Mouse (Mus musculus) thymus, adult 18-20 months (tissue): Measurements from ENCODE around the gene Stk11ip.

Experiments
- DNase-seq, 2 experiments: peaks; one replicate each; pipeline ENCODE4 v3.0.0; 2022; ENCODE audit warnings: mixed read lengths in 2 of 2

The Stk11ip gene

DNA sequence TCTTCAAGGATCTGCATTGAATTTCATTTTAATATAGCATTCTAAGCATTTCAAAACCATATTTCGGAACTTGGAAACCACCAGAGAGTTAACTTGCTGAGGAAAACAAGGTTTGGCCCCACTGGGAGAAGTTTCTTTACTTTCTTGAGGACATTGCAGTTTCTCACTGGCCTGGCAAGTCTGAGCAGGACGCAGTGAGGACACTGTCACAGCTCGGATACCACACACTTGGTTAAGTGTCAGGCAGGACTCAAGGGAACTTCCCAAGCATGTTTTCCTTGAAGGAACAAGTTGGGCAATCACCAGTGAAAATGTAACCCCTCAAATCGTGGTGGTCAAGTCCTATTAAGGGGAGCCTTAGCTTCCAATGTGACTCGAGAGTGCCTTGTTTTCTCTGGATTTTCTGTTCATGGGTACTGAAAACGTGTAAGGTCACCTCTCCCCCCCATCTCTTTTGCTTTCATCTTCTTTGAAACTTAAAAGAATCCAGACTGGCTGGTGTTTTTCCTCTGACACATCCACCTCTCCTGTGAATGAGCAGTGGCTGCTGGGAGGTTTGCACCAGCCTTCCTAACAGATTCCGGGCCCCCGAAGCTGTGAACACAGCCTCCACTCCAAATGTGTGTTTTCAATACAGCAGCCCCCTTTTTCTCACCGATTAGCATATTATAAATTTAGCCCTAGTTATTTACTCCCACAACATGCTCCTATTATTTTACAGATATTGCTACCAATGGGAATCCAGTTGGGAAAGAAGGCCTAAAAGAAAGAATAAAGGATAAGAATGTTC is 16.9 kb upstream of the Stk11ip start:
- no peak for DNase-seq

DNA sequence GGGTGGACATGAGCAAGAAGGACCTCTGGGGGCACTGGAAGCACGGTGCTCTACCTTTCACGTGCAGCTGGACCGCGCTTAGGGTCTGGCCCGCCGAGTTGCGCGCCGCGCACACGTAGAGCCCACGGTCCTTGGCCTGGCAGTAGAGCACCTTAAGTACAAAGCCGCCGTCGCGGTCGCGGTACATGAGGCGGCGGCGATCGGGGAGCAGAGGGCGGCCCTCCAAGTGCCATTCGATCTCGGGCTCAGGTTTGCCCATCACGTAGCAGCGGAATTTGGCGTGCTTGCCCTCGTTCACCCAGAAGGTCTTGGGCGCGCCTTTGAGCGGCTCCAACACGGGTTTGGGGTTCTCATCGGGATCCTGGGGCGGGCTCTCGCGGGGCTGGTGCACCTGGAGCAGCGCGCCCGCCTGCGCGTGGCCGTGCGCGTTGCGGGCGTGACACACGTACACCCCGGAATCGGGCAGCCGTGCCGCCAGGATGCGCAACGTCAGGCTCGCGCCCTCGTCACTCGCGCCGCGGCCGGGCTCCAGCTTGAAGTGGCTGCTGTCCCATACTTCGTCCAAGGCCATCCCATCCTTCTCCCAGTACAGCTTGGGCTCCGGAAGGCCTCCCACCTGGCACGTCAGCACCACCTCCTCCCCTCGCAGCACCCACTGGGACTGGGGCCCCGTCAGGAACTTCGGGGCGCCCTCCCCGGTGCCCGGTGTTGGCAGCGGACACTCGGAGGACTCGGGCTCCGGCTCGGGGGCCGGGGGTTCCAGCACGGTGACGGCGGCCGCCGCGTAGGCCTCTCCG is 16.0 kb upstream of the Stk11ip start:
- peak in 1 of 2 experiments; percentile 28 for DNase-seq

DNA sequence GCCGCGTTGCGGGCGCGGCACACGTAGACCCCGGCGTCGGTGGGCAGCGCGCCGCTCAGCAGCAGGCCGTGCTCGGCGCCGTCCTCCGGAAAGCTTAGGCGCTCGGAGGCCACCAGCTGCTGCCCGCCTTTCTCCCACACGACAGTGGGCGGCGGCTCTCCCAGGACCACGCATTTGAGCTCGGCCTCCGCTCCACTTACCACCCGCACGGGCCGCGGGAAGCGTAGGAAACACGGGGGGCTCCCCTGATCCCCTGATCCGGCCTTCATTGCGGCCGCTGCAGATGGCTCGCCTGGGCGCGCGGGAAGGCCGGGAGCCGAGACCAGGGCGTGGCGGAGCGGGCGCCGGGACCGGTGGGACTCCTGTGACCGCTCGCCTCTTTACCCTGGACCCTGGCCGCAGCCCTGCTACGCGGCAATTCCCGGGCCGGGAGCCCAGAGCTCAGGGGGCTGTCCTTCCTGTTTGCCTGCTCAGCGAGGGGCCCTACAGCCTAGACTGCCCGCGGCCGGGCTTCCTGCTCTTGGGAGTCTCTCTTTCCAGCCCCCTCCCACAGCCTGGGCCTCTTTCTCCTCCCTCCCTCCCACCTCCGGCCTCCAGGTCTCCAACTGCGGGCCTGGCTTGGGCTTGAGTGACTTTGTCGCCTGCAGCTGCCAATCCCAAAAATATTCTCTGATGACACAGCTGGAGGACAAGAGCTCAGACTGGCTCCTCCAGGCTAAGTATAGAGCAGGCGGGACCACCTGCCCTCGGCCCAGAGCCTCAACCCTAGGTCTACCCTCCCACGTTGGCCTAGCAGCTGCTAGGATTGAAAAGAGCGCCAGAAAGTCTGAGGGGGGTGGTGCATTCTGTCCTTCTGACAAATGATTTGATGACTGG is 15.1 kb upstream of the Stk11ip start, which contains the start of gene Obsl1:
Gene Obsl1 (minus strand): TSS at position 497 of the 876 bp plus-strand sequence.
- DNase-seq: no peak

DNA sequence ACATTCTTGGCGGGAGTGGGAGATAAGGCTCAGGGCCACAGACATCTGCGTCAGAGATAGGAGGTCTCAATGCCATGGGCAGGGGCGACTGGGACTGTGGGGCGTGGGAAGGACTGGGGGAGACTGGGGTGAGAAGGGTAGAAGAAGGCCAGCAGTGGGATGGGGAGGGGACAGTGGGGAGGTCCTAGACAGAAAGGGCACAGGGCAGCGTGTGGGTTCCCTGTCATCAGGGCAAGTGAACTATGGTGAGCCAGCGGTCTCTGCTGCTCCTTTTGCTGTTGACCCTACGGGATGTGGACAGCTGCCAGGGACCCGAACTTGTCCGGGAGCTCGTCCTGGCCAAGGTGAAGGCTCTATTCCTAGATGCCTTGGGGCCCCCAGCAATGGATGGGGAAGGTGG is 14.3 kb upstream of the Stk11ip start, which contains the start of gene Inha:
Gene Inha (plus strand): TSS at position 72 of the 400 bp plus-strand sequence.
- no peak for DNase-seq

DNA sequence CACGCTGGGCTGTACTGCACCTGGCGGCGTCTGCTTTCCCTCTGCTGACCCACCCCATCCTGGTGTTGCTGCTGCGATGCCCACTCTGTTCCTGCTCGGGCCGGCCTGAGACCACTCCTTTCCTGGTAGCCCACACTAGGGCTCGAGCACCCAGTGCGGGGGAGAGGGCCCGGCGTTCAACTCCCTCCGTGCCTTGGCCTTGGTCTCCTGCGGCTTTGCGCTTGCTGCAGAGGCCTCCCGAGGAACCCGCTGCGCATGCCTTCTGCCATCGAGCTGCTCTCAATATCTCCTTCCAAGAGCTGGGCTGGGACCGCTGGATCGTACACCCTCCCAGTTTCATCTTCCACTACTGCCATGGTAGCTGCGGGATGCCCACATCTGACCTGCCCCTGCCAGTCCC is 11.7 kb upstream of the Stk11ip start:
- DNase-seq: no peak

DNA sequence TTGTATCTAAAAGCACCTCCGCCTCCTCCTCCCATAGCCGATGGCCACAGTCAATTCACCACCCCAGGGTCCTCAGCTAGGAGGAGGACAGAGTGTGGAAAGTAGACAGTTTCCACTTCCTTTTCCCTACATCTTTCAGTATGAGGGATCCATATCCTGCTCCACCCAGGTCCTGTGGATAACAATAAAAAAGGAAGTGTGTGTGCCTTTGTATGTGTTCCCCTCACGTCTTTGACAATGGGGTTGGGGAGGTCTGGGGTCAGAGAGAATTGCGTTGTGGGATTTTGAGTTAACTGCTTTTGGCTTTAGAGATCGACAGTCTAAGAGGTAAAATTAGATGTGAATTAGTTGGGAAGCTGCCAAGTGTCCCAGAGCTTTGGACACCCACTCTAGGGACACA is 11.2 kb upstream of the Stk11ip start:
- no peak for DNase-seq

DNA sequence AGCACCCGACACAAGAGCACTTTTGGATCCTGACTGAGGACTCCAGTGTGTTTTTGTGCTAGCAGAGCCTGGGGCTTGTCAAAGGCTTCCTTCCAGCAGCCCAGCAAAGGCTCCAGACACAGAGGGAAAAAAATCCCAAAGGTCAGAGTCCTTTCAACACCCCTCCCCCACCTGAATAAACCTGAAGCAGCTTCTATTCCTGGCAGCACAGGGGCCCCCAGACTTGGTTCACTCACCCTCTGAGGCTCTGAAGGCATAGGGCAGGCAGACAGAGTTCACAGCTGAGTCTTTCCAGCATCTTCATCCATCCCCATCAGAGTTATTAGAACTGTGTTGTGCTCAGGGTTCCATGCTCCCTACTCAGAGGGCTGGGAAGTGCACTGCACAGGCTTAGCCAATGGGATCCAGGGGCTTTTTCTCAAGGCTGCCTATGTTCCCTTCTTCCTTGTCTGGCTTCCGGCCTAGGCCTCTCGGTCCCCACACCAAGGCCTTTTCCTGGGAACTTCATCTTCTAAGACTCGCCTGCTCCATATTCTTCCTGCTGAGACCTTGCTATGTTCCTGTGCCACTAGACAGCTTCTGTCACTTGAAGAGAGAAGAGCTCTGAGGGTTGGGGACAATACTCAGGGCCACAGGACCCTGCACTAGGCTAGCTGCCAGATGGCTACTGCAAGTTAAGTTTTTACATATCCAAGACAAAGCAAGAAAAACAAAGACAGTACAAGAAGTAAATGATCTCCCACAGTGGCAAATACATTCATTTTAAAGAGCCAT is 9.7 kb upstream of the Stk11ip start:
- no peak for DNase-seq

DNA sequence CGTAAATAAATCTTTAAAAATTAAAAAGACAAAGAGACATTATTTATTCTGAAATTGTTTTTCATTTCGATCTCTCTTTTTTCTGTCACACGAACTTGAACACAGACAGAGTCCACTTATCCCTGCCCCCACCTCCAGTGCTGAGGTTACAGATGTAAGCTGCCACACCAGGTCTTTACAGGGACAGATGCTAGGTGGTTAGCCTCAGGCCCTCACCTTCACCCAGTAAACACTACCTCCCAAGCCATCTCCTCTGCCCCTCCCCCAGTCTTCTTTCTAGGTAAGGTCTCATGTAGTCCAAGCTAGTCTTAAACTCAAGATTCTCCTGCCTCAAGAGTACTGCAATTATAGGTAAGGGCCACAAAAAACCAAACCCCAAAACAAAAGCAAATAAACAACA is 8.8 kb upstream of the Stk11ip start:
- DNase-seq: no peak

DNA sequence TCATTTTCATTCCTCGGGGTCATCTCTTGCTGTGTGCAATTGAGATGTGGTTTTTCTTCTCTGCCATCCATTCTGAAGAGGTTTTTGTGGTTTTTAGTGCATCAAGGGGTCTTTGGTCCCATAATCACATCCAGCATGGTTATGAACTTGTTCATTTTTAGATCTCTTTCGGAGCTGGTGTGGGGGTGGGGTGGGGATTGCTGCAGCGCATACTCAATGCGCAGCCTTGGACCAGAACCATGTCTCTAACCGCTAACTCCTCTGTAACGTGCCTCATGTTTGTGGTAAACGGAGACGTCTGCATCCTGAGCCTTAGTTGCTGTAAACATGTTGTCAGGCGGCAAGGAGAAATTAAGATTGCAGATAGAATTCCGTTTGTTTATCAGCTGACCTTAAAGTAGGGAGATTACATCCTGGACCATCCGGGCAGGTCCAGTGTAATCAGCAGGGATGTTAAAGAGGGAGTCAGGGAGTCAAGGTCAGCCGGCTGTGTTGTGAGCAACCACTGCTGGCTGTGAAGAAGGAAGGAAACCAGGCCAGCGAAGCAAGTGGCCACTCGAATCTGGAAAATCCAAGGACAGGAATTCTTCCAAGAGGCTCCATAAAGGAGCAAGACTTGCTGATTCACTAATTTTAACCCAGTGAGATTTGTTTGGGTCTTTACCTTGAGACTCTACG is 4.5 kb upstream of the Stk11ip start:
- DNase-seq: no peak

DNA sequence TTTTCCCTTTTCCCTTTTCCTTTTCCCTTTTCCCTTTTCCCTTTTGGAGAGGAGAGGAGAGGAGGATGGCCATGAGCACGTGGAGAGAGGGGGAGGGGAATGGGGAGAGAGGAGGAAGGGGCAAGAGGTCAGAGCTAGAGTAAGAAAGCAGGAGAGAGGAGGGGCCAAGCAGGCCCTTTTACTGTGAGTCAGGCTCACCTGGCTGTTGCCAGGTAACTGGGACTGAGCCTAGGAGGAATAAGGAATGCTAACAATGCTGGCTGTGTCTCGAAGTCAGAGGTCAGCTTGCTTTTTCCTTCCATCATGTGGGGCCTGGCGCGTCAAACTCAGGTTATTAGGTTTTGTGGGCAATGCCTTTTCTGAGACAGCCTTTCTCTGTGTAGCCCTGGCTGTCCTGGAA is 3.3 kb upstream of the Stk11ip start:
- no peak for DNase-seq

DNA sequence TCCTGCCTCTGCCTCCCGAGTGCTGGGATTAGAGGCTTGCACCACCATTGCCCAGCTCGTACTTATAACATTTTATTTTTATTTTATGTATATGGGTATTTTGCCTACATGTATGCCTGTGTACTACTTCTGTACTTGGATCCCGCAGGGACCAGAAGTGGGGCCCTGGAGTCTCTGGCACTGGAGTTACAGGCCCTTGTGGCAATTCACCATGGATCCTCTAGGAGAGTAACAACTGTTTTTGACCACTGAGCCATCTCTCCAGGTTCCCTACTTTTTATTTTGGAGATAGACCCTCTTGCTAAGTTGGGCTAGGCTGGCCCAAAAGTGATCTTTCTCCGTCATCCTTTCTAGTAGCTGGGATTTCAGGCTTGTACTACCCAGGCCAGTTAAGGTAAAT is 2.9 kb upstream of the Stk11ip start:
- no peak for DNase-seq

DNA sequence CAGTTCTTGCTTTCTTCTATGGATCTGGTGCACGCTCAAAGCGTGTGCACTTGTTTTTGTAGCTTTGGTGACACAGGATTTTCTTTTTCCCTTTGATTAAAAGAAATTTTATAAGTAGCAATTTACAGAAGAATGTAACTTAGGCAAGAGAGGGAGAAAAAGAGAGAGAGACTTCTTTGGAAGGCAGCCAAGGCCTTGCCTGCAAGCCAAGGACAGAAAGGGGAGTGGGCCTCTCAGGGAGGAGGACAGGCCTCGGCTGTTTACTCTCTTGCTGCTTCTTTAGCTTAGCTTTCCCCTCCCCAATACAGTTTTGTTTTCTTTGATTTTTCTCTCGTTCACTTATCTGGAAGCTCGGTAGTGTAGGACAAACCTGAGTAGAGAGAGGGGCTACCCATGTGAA is 1.8 kb upstream of the Stk11ip start:
- no peak for DNase-seq

DNA sequence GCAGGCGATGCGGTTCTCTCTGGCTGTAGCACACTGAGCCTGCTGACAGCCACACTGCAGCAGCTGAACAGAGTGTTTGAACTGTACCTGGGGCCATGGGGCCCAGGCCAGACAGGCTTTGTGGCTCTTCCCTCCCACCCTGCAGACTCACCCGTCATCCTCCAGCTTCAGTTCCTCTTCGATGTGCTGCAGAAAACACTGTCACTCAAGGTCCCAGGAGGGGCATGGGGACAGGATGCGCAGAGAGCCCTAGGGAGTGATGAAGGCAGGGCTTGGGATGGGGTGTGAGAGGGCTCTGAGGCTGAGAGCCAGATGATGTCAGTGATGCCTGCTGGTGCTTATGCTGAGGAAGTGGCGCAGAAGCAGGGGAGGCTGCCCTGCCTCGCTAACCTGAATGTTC is 3.4 kb downstream of the Stk11ip start:
- DNase-seq: no peak

DNA sequence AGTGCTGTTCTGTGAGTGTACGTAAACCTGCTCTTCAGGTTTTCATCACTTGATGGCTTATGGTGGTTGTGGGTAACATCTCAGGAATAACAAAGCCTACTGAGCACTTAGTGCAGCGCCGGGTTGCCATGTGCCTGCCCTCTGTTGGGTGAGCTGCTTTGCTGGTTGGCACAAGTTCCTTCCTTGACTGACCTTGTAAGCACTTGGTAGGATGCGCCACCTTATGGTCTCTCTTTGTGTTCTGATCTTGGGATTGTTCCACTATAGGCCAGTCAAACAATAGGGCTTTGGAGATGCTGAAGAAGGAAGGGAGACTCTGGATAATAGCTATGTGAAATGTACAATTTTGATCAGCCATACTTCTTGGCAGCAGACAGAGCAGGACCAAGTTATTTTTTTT is 9.2 kb downstream of the Stk11ip start:
- DNase-seq: no peak

DNA sequence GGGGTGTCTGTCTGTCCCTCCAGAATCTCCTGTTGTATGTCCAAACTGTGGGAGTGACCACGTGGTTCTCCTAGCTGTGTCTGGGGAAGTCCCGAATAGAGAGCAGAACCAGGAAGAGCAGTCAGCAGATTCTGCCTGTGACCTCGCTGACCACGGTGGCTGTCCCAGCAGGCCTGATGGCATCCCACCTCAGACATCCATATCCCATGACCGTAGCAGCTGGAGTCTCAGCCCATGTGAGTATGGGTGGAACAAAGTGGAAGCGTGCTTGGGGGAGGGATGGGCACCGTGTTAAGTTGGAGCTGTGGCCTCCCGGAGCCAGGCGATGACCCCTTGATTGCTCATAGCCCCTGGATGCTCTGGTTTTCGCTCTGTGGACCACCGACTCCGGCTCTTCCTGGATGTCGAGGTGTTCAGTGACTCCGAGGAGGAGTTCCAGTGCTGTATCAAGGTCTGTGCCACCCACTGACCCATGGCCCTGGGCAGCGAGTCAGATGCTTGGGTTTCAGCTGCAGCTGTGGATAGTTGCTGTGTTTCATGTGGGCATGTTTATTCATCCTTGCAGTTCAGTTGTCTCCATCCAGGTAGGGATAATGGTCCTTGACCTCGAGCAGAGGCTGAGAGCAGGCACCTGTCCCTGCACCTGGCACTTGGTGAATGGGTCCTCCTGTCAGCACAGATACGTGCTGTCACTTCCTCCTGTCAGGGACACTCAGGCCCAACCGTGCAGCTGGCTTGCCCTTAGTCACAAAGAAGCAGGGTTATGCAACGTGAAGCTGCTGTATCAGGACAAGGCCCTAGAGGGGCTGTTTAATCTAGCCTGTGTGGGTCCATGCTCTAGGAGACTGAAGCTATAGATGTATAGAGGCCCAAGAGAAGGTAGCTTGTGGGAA is 11.2 kb downstream of the Stk11ip start:
- no peak for DNase-seq

DNA sequence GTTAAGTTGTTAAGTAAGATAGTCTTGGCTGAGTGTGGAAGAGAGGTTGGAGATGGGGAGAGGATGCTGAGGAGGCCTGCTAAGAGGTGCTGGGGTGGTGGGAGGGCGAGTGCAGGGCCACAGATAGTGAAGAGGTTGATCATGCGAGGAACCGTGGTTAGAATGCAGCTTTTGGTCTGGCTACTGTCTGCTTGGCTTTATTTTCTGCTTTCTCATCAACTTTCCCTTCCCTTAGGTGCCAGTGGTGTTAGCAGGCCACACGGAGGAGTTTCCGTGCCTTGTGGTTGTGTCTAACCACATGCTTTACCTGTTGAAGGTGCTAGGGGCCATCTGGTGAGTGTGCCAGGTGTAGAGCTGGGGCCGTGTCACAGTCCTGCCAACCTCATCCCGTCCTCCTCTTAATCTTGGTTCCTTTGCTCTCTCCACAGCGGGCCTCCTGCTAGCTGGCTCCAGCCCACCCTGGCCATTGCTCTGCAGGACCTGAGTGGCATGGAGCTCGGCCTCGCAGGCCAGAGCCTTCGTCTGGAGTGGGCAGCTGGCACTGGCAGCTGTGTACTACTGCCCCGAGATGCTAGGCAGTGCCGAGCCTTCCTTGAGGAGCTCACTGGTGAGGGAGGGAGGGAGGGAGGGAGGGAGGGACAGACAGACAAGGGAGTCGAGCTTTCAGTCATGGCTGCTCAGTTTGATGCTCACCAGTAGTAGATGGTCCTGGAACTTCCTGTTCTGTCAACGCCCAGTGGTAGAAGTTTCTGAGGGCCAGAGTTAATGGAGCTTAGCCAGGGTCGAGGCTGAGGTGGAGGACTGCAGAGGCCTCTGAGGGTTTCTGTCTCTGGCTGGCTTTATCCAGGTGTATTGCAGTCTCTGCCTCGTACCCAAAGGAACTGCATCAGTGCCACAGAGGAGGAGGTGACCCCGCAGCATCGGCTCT is 12.3 kb downstream of the Stk11ip start:
- DNase-seq: no peak

DNA sequence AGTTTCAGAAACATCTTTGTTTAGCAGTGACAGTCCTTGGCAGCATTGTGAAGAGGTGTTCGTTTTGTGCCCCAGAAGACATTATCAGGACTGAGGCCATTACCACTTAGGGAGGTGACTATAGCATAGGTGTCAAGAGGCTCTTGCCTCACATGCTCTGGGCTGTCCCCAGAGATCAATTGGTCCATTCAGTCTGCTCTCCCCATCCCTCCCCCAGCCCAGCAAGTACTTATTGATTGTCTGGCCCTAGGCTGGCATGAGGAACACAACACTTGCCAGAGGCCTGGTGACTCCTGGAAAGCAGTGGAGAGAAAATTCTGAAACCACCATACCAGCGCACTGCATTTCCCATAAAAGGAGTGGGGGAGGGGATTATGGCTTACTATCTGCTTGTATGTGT is 16.3 kb downstream of the Stk11ip start:
- no peak for DNase-seq

DNA sequence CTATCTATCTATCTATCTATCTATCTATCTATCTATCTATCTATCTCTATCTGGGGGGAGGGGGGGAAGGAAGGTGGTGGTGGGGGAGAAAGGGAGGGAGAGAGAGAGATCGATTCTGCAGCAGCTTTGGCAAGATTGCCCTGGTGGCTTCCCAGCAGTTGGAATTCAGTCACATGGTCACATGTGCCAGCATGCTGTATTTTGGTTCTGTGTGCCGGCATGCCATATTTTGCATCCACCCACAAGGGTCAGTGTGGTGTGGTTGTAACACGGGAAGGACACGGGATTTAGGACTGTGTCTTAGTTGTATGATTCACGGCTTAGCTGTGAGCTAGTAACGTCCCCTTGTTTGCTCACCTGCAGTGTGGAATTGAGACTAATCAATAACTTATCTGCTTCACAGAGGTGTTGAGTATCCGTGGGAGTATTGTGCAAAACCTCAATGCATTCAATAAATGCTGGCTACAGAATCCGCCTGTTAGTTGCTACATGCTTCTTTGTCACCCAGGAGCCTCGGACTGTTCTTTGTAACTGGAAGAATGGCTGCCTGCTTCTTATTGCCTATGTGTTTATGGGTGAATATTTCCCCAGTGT is 17.4 kb downstream of the Stk11ip start:
- DNase-seq: no peak

DNA sequence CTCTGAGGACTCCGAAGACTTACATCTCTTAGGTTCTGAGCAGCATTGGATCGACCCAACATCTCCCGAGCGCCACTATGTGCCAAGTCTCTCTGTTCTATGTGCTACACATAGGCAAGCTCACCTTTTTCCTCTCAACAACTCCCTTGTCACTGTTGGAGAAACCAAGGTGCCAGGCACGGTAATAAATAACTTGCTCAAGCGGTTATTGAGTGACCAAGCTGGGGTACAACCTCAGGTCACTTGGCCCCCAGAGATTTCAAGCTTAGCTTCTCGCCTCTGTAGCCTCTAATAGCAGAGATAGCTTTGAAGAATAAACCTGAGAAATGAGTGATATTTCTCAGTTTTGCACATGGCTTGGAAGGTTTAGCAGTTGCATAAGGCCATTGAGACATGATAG is 20.2 kb downstream of the Stk11ip start:
- DNase-seq: no peak
